Mouse (Mus musculus): ENCODE data around the gene Pccb. TPM values are rescaled to one million over a fixed set of nuclear protein-coding genes. Genes with fewer than 3 reads are reported as not detected.

Gene Pccb
- total and polyA plus RNA-seq, 2 experiments from 2014 or later, result 27.2 to 49.3 TPM

DNA sequence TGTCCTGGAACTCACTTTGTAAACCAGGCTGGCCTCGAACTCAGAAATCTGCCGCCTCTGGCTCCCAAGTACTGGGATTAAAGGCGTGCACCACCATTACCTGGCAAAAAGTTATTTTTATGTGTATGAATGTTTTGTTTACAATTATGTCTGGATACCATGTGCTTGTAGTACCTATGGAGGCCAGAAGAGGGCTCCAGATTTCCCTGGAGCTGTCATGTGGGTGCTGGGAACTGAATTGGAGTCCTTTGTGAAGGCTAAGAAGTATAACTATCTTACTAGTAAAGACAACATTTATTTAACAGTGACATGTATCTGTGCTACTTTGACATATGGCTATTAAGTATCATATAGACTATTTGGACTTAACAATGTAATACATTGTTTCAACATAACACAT lies 35.1 kb upstream of the Pccb start:
- H3K9ac ChIP-seq, result no peak overlapping the region
- no peaks in the 10 kb centered on the region for H3K9me3 ChIP-seq (ENCODE audit: low read length)
- ATAC-seq (no peak), DNase-seq (no peak)
- H3K36me3 ChIP-seq (ENCODE audit: insufficient read depth), result no peaks in the 10 kb centered on the region
- 96% methylated on average over 3 of the region's 3 CpGs for WGBS
- H3K4me1 ChIP-seq (ENCODE audit: insufficient read depth), result peaks cover 7% of the 10 kb centered on the region; the same call in 1 of the 2 replicates
- H3K27ac ChIP-seq (ENCODE audit: low read depth, low read length), result no peak overlapping the region
- no peak for TF ChIP-seq CTCF (IDR thresholded peaks at IDR 0.05; ENCODE audit: low read depth)
- no peaks in the 10 kb centered on the region for H3K27me3 ChIP-seq (ENCODE audit: insufficient read depth, low read length)
- H3K4me2 ChIP-seq (ENCODE audit: low read depth), result no peak overlapping the region
- no peak overlapping the region for H3K4me3 ChIP-seq (ENCODE audit: low read depth, low read length)

DNA sequence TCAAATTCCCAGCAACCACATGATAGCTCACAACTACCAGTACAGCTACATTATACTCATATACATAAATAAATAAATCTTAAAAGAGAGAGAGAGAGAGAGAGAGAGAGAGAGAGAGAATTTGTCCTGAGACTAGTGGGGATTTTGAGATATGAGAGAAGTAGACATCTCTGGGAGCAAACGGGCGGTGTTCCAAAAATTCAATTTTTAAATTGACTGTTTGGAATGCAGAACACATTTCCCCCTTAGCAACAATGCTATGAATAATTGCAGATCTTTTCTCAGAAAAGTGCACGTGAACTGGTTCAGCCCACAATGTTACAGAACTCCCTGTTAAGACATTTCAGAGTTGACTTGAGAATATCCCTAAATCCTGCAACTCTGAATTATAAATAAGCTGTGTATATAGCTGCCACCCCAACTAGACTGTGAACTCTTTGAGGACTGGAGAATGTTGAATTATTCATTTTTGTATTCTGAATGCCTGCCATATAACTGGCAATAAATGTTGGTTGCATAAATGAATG lies 30.4 kb upstream of the Pccb start:
- Histone ChIP-seq H3K9ac (no peak overlapping the region), H3K9me3 (ENCODE audit: low read length) (no peaks in the 10 kb centered on the region), H3K36me3 (ENCODE audit: insufficient read depth) (no peaks in the 10 kb centered on the region), H3K27me3 (ENCODE audit: insufficient read depth, low read length) (no peaks in the 10 kb centered on the region), H3K4me1 (ENCODE audit: insufficient read depth) (no peaks in the 10 kb centered on the region; the same call in 1 of the 2 replicates), H3K4me3 (ENCODE audit: low read depth, low read length) (no peak overlapping the region), H3K4me2 (ENCODE audit: low read depth) (no peak overlapping the region), H3K27ac (ENCODE audit: low read depth, low read length) (no peak overlapping the region)
- DNase-seq (peak; percentile 34), ATAC-seq (no peak; the same call in 1 of the 2 replicates)
- 52% methylated on average over 3 of the region's 3 CpGs for WGBS
- TF ChIP-seq CTCF (IDR thresholded peaks at IDR 0.05; ENCODE audit: low read depth), result no peak

DNA sequence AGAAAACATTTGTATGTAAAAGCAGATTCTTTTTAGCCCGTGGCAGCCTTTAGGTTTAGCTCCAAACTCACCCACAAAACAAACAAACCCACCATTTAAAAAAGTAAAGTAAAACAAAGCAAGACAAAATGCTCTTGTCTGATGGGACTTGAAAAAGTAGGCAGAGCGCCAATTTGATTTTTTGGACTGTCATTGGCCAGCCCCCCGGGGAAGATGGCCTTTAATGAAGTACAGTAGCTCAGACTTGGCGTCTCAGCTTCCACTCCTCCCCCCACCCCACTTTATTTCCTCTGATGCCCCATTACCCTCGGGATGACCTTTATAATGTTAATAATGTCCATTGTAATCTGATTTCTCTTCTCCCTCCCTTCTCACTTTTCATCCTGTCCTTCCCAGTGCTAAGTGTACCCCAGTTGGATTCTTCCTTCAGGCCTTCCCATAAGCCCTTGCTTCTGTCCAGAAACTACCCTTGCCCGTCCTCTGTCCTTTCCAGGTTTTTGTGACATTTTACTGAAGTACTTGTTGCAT lies 27.6 kb upstream of the Pccb start:
- no peak overlapping the region for H3K4me2 ChIP-seq (ENCODE audit: low read depth)
- H3K9me3 ChIP-seq (ENCODE audit: low read length), result no peaks in the 10 kb centered on the region
- no peaks in the 10 kb centered on the region; the same call in 1 of the 2 replicates for H3K4me1 ChIP-seq (ENCODE audit: insufficient read depth)
- DNase-seq (no peak), ATAC-seq (no peak)
- H3K27ac ChIP-seq (ENCODE audit: low read depth, low read length), result no peak overlapping the region
- H3K4me3 ChIP-seq (ENCODE audit: low read depth, low read length), result no peak overlapping the region
- no peaks in the 10 kb centered on the region for H3K36me3 ChIP-seq (ENCODE audit: insufficient read depth)
- no peak for TF ChIP-seq CTCF (IDR thresholded peaks at IDR 0.05; ENCODE audit: low read depth)
- H3K27me3 ChIP-seq (ENCODE audit: insufficient read depth, low read length), result no peaks in the 10 kb centered on the region
- H3K9ac ChIP-seq, result no peak overlapping the region
- WGBS, result 59% methylated on average over 6 of the region's 6 CpGs

DNA sequence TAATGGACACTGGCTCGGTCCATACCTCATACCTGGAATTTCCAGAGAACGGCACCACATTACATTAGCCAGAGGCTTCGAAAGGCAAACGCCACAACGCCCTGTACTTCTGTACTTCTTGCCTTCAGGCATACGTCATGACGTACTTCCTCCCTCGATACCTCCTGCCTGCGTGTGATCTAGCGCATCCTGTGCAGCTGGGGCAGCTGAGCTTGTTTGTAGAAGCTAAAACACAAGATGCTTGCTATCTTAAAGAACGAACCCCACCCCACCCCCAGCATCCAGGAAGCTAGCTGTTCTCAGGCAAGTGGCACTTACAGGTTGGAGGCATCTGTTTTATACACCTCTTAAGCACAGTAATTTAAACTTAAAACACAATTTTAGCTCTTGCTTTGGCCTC lies 26.3 kb upstream of the Pccb start:
- H3K27ac ChIP-seq (ENCODE audit: low read depth, low read length), result no peak overlapping the region
- no peak for DNase-seq
- H3K4me3 ChIP-seq (ENCODE audit: low read depth, low read length), result no peak overlapping the region
- no peaks in the 10 kb centered on the region; the same call in 1 of the 2 replicates for H3K4me1 ChIP-seq (ENCODE audit: insufficient read depth)
- no peak for TF ChIP-seq CTCF (IDR thresholded peaks at IDR 0.05; ENCODE audit: low read depth)
- no peak for ATAC-seq
- H3K27me3 ChIP-seq (ENCODE audit: insufficient read depth, low read length), result no peaks in the 10 kb centered on the region
- H3K4me2 ChIP-seq (ENCODE audit: low read depth), result no peak overlapping the region
- no peak overlapping the region for H3K9ac ChIP-seq
- 83% methylated on average over 11 of the region's 11 CpGs for WGBS
- no peaks in the 10 kb centered on the region for H3K36me3 ChIP-seq (ENCODE audit: insufficient read depth)
- no peaks in the 10 kb centered on the region for H3K9me3 ChIP-seq (ENCODE audit: low read length)

DNA sequence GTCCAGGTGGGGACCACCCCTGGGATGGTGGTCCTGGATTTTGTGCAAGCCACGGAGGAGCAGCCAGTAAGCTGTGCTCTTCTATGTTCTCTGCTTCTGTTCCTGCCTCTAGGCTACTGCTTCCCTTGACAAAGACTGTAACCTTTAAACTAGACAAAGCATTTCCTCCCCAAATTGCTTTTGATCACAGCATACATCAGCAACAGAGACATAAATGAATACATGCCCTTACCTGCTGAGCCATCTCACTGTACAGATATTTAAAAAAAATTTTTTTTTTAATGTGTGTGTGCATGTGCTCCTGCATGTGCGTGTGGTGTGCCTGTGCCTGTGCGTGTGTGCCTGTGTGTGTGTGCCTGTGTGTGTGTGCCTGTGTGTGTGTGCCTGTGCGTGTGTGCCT lies 22.5 kb upstream of the Pccb start:
- Histone ChIP-seq H3K27me3 (ENCODE audit: insufficient read depth, low read length) (no peaks in the 10 kb centered on the region), H3K4me2 (ENCODE audit: low read depth) (no peak overlapping the region), H3K27ac (ENCODE audit: low read depth, low read length) (no peak overlapping the region), H3K9ac (no peak overlapping the region), H3K36me3 (ENCODE audit: insufficient read depth) (no peaks in the 10 kb centered on the region), H3K4me1 (ENCODE audit: insufficient read depth) (no peaks in the 10 kb centered on the region), H3K9me3 (ENCODE audit: low read length) (no peaks in the 10 kb centered on the region), H3K4me3 (ENCODE audit: low read depth, low read length) (no peak overlapping the region)
- 95% methylated on average over 4 of the region's 4 CpGs for WGBS
- ATAC-seq (no peak), DNase-seq (no peak)
- no peak for TF ChIP-seq CTCF (IDR thresholded peaks at IDR 0.05; ENCODE audit: low read depth)

DNA sequence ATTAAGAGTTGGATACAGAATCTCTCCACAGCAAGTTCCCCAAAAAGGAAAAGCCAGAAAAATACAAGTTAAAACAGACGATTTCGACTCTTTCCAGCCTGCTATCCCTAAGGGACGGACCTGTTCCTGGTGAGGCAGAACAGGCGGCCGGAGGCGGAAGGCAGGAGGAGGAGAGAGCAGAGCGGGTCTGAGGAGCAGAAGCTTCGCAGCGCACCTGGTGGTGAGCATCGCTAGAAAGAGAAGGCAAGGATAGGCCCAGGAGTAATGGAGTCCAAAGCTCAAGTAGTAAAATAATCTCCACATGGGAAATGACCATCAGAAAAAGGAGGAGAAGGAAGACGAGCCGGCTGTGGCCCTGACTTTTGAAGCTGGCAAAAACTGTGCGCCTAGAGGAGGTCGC lies 18.6 kb upstream of the Pccb start:
- ATAC-seq, result no peak
- Histone ChIP-seq H3K27me3 (ENCODE audit: insufficient read depth, low read length) (no peaks in the 10 kb centered on the region), H3K27ac (ENCODE audit: low read depth, low read length) (no peak overlapping the region), H3K4me3 (ENCODE audit: low read depth, low read length) (no peak overlapping the region), H3K36me3 (ENCODE audit: insufficient read depth) (no peaks in the 10 kb centered on the region), H3K9me3 (ENCODE audit: low read length) (no peaks in the 10 kb centered on the region), H3K9ac (no peak overlapping the region), H3K4me1 (ENCODE audit: insufficient read depth) (no peaks in the 10 kb centered on the region), H3K4me2 (ENCODE audit: low read depth) (no peak overlapping the region)
- no peak for DNase-seq
- 82% methylated on average over 14 of the region's 14 CpGs for WGBS
- TF ChIP-seq CTCF (IDR thresholded peaks at IDR 0.05; ENCODE audit: low read depth), result no peak

DNA sequence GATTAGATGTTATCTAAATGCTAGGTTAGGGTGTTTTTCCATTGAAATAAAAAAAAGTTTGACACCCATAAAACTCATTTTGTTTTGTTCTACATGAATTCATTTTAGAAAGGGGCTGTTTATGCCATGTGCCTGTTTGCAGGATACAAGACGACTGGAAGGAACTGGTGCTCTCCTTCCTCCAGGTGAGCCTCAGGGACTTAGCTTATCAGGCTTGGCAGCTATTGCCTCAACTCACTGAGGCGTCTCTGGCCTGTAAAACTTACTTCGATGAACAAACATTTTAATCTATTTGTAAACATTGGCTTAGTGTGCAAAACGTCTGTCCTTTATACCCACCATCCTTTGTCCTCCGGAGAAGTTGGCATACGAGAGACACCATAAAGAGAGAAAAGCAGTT lies 18.0 kb upstream of the Pccb start:
- Histone ChIP-seq H3K9ac (no peak overlapping the region), H3K4me2 (ENCODE audit: low read depth) (no peak overlapping the region), H3K9me3 (ENCODE audit: low read length) (no peaks in the 10 kb centered on the region), H3K4me3 (ENCODE audit: low read depth, low read length) (no peak overlapping the region), H3K36me3 (ENCODE audit: insufficient read depth) (no peaks in the 10 kb centered on the region), H3K27me3 (ENCODE audit: insufficient read depth, low read length) (no peaks in the 10 kb centered on the region), H3K4me1 (ENCODE audit: insufficient read depth) (no peaks in the 10 kb centered on the region), H3K27ac (ENCODE audit: low read depth, low read length) (no peak overlapping the region)
- TF ChIP-seq CTCF (IDR thresholded peaks at IDR 0.05; ENCODE audit: low read depth), result no peak
- DNase-seq (no peak), ATAC-seq (no peak)
- WGBS, result 63% methylated on average over 6 of the region's 6 CpGs

All from forebrain, postnatal 0 days (tissue).